Comparison of ENCODE assay signal across 19 mouse cellular contexts in genomic region chr4:119489666-119490065, GRCm38 (mm10). TPM values are rescaled to one million over a fixed set of nuclear protein-coding genes. Genes with fewer than 3 reads are reported as not detected.
A peak's percentile ranks its signal among the peaks of the same experiment; 100 is the strongest.
DNase-seq lines count a peak whose midpoint lies in the region; ATAC-seq and TF ChIP-seq lines count a peak whose summit lies in the region.
"Had no signal": no experiment of that assay in that cellular context is flagged by ENCODE, and none has a peak within 500 bp of the region (broad histone marks: within the 10 kb centered on the region; RNA-seq: fewer than 3 reads in every experiment).

No protein-coding gene starts in this region.

- no peak overlapping the region for H3K9ac ChIP-seq in hindbrain, embryonic 13.5 days
- no peak overlapping the region for H3K9ac ChIP-seq in hindbrain, embryonic 16.5 days (ENCODE audit: low read depth, low read length)
- H3K9ac ChIP-seq: embryonic facial prominence, embryonic 12.5 days; forebrain, embryonic 12.5 days; heart, embryonic 12.5 days; hindbrain, embryonic 15.5 days had no signal

- peak; percentile 38 for DNase-seq in layer of hippocampus, adult 9-11 months
- DNase-seq in layer of hippocampus, postnatal 36 days: no peak
- peak; percentile 49 for DNase-seq in brain, adult 2 months (ENCODE audit: low read depth, low spot score)
- DNase-seq in brain, embryonic 14.5 days (ENCODE audit: low read depth): peak; percentile 48
- DNase-seq in lung, adult 18-20 months: no peak
- DNase-seq: adrenal gland, adult 2 months; adrenal gland, postnatal 25 days; cerebellum, adult 11-12 months; cerebellum, postnatal 25 days; gastrocnemius, adult 2 months; gastrocnemius, postnatal 25 days; heart, postnatal 36 days had no signal

- no peaks in the 10 kb centered on the region for H3K36me3 ChIP-seq in hindbrain, embryonic 13.5 days
- no peaks in the 10 kb centered on the region for H3K36me3 ChIP-seq in hindbrain, embryonic 16.5 days (ENCODE audit: control insufficient read depth, insufficient read depth, low read length)
- H3K36me3 ChIP-seq: embryonic facial prominence, embryonic 12.5 days; forebrain, embryonic 12.5 days; heart, embryonic 12.5 days; hindbrain, embryonic 15.5 days had no signal

- 0 out of 2 replicates have a peak overlapping the region, but pooled peaks have one; percentile 23 for H3K27ac ChIP-seq in hindbrain, embryonic 13.5 days
- H3K27ac ChIP-seq in hindbrain, embryonic 16.5 days (ENCODE audit: low read depth, low read length): no peak overlapping the region
- H3K27ac ChIP-seq: embryonic facial prominence, embryonic 12.5 days; forebrain, embryonic 12.5 days; gastrocnemius, adult 2 months; hindbrain, embryonic 15.5 days had no signal

- no peak for TF ChIP-seq POLR2A in brain, embryonic 14.5 days (IDR thresholded peaks at IDR 0.05; ENCODE audit: borderline replicate concordance, extremely low read depth, insufficient read depth, insufficient read length, poor library complexity, severe bottlenecking)

- TF ChIP-seq CTCF in brain, embryonic 14.5 days (IDR thresholded peaks at IDR 0.05; ENCODE audit: borderline replicate concordance, extremely low read depth, insufficient read depth, insufficient read length): no peak

- H3K4me2 ChIP-seq in hindbrain, embryonic 13.5 days: no peak overlapping the region
- no peak overlapping the region for H3K4me2 ChIP-seq in hindbrain, embryonic 16.5 days (ENCODE audit: low read length)
- H3K4me2 ChIP-seq: embryonic facial prominence, embryonic 12.5 days; forebrain, embryonic 12.5 days; heart, embryonic 12.5 days; hindbrain, embryonic 15.5 days had no signal

- H3K4me1 ChIP-seq in hindbrain, embryonic 13.5 days (replicated peaks): peaks cover 28% of the 10 kb centered on the region
- peaks cover 11% of the 10 kb centered on the region for H3K4me1 ChIP-seq in hindbrain, embryonic 16.5 days (ENCODE audit: control insufficient read depth, insufficient read depth, low read depth, low read length)

- no peak overlapping the region for H3K4me3 ChIP-seq in hindbrain, embryonic 13.5 days
- no peak overlapping the region for H3K4me3 ChIP-seq in hindbrain, embryonic 16.5 days (ENCODE audit: low read length)
- H3K4me3 ChIP-seq: embryonic facial prominence, embryonic 12.5 days; forebrain, embryonic 12.5 days; gastrocnemius, adult 2 months; heart, embryonic 12.5 days; hindbrain, embryonic 15.5 days had no signal

- 67% methylated on average over 10 of the region's 10 CpGs for WGBS in hindbrain, embryonic 13.5 days
- 55% methylated on average over 10 of the region's 10 CpGs for WGBS in hindbrain, embryonic 16.5 days

- no peak for ATAC-seq in hindbrain, embryonic 13.5 days (ENCODE audit: low FRiP score)
- ATAC-seq in hindbrain, embryonic 16.5 days: no peak
- ATAC-seq in erythroid progenitor cell, adult 5-6 weeks (replicated peaks; ENCODE audit: low FRiP score, poor library complexity, severe bottlenecking): no peak

- H3K27me3 ChIP-seq in hindbrain, embryonic 13.5 days: peaks cover 11% of the 10 kb centered on the region
- H3K27me3 ChIP-seq in hindbrain, embryonic 16.5 days (replicated peaks; ENCODE audit: control insufficient read depth, insufficient read depth, low read length): no peaks in the 10 kb centered on the region
- H3K27me3 ChIP-seq: hindbrain, embryonic 15.5 days had no signal

- no peaks in the 10 kb centered on the region; the same call in 1 of the 2 replicates for H3K9me3 ChIP-seq in hindbrain, embryonic 13.5 days
- H3K9me3 ChIP-seq in hindbrain, embryonic 16.5 days (ENCODE audit: control insufficient read depth, low read length): no peaks in the 10 kb centered on the region
- H3K9me3 ChIP-seq: embryonic facial prominence, embryonic 12.5 days; forebrain, embryonic 12.5 days; heart, embryonic 12.5 days; hindbrain, embryonic 15.5 days had no signal

RNA-seq across cellular contexts. Expression of gene Rimkla, which starts 2.8 kb away (rescaled TPM):
- 19.9 and 21.0 TPM in 2 replicates for polyA plus RNA-seq in hindbrain, embryonic 13.5 days (2015; fragmentation: Nextera tagmentation; extraction: Ambion mirVana)
- 28.2 and 30.3 TPM in 2 replicates for polyA plus RNA-seq in hindbrain, embryonic 16.5 days (2015; fragmentation: Nextera tagmentation; extraction: Ambion mirVana)
- 10 to 100 TPM; 12.0 to 12.4 TPM for total RNA-seq in layer of hippocampus, postnatal 36 days (2021)
- polyA plus RNA-seq in brain, embryonic 14.5 days (2012; rRNA removed): 15.6 and 22.0 TPM in 2 replicates
- not detected in 2 replicates for total RNA-seq in erythroid progenitor cell, adult 5-6 weeks (2015; ENCODE audit: low replicate concordance)
- not detected in 2 replicates for total RNA-seq in erythroid progenitor cell, adult 5-6 weeks (2017; ENCODE audit: low replicate concordance)
- total RNA-seq: gastrocnemius, adult 2 months; gastrocnemius, postnatal 25 days had no signal

RNA-seq across cellular contexts. Expression of gene Foxj3, which starts 47.1 kb away (rescaled TPM):
- polyA plus RNA-seq in hindbrain, embryonic 13.5 days (2015; fragmentation: Nextera tagmentation; extraction: Ambion mirVana): 25.4 and 26.7 TPM in 2 replicates
- polyA plus RNA-seq in hindbrain, embryonic 16.5 days (2015; fragmentation: Nextera tagmentation; extraction: Ambion mirVana): 25.7 and 32.6 TPM in 2 replicates
- total RNA-seq in layer of hippocampus, postnatal 36 days (2021): 10 to 100 TPM; 63.6 to 72.9 TPM
- 36.5 and 43.3 TPM in 2 replicates for polyA plus RNA-seq in brain, embryonic 14.5 days (2012; rRNA removed)
- total RNA-seq in erythroid progenitor cell, adult 5-6 weeks (2015; ENCODE audit: low replicate concordance): 13.7 and 17.2 TPM in 2 replicates
- total RNA-seq in erythroid progenitor cell, adult 5-6 weeks (2017; ENCODE audit: low replicate concordance): 10.1 and 10.3 TPM in 2 replicates

RNA-seq across cellular contexts. Expression of gene Frg2f1, which starts 49.7 kb away (rescaled TPM):
- polyA plus RNA-seq in hindbrain, embryonic 13.5 days (2015; fragmentation: Nextera tagmentation; extraction: Ambion mirVana): 5.5 and 8.0 TPM in 2 replicates
- polyA plus RNA-seq in hindbrain, embryonic 16.5 days (2015; fragmentation: Nextera tagmentation; extraction: Ambion mirVana): 9.3 and 11.4 TPM in 2 replicates
- total RNA-seq in layer of hippocampus, postnatal 36 days (2021): 10 to 100 TPM; 26.2 to 31.1 TPM
- 9.4 and 10.0 TPM in 2 replicates for polyA plus RNA-seq in brain, embryonic 14.5 days (2012; rRNA removed)
- total RNA-seq in erythroid progenitor cell, adult 5-6 weeks (2015; ENCODE audit: low replicate concordance): not detected in 2 replicates
- total RNA-seq in erythroid progenitor cell, adult 5-6 weeks (2017; ENCODE audit: low replicate concordance): 1.2 TPM in 1 of 2 replicates, not detected in the other

Comparison
In these comparisons a context has a peak if more than half of its experiments do, and no peak if none do; other contexts are left out.
1. DNase-seq: peak in layer of hippocampus, adult 9-11 months (single experiment), brain, adult 2 months (single experiment) and brain, embryonic 14.5 days (single experiment); none in layer of hippocampus, postnatal 36 days (0 of 2) and lung, adult 18-20 months (0 of 2).